Mouse (Mus musculus) ovary, postnatal 14 days (tissue): Measurements from ENCODE around the gene Gm28308.

ENCODE experiments used
- DNase-seq: peaks from one replicate; pipeline ENCODE4 v3.0.0; 2022; ENCODE audit warnings: low spot score

Gene Gm28308

GRCm38 (mm10) chr6:52246916-52247315 is 33.8 kb upstream of the Gm28308 start:
- no peak for DNase-seq

- no peak for DNase-seq
Measured at GRCm38 (mm10) chr6:52246403-52246803, 33.3 kb upstream of the Gm28308 start.

DNA sequence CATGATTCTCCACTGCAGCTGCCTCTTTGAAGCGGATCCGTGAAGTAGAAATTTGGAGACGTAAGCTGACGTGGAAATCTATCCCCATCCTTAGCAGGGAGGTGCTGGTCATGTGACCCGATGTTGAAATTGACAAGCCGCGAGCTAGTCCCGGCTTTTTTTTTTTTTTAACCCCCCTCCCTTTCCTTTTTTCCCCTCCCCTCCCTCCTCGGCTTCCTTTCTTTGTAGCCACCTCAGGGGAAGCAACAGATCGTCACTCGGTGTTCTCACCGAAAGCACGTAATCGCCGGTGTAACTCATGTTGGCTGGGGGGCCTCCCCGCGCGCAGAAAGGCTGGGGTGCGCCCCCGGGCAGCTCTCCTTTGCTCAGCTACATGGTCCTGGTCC is 32.6 kb upstream of the Gm28308 start, which contains the start of gene Hoxa11:
Hoxa11 (minus strand) TSS at position 54 of the 386 bp plus-strand sequence.
- no peak for DNase-seq

GRCm38 (mm10) chr6:52245040-52245756 is 32.1 kb upstream of the Gm28308 start:
- no peak for DNase-seq

GRCm38 (mm10) chr6:52244471-52245039 is 31.4 kb upstream of the Gm28308 start:
- DNase-seq, result no peak

DNA sequence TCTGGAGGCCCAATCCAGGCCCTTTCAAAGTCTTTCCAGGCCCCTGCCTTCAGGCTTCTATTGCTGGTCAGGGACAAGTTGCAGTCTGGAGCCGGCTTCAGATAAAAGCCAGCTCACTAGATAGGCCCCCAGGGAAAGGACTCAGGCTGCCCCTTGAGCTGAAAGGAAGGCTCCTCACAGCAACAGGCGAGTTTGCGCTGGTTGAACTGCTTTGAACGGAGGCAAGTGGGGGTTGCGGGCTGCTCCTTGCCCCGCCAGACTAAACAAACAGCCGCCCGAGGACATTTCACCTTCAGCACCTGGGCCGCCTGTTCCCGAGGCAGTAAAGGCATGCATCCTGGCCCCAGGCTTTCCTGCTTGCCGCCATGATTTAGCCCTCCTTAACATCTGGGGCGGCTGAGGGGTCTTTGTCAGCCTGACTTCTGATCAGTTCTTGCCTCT is 30.6 kb upstream of the Gm28308 start:
- no peak for DNase-seq

DNA sequence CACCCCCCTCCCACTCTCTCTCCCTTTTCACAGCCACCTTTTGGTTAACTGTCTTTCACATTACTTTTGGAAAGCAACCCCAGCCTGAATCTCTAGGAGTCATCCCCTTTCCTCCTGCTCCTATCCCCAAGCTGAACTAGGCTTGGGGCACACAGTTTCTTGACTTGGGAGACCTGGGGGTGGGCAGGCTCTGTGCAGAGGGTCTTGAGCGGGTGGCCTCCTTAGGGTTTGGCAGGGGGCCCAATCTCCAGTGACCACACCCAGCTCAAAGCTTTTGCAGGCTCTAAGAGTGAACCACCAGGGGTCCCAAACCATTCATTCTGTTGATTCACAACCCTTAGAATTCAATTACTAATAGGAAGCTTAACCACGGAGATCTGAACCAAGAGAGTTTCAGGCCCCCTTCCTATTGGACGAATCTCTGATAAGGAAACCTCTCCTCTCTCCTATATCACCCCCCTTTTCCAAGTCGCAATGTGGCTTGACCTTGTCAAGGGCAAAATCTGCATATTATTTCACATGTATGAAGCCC is 29.7 kb upstream of the Gm28308 start:
- DNase-seq, result no peak

DNA sequence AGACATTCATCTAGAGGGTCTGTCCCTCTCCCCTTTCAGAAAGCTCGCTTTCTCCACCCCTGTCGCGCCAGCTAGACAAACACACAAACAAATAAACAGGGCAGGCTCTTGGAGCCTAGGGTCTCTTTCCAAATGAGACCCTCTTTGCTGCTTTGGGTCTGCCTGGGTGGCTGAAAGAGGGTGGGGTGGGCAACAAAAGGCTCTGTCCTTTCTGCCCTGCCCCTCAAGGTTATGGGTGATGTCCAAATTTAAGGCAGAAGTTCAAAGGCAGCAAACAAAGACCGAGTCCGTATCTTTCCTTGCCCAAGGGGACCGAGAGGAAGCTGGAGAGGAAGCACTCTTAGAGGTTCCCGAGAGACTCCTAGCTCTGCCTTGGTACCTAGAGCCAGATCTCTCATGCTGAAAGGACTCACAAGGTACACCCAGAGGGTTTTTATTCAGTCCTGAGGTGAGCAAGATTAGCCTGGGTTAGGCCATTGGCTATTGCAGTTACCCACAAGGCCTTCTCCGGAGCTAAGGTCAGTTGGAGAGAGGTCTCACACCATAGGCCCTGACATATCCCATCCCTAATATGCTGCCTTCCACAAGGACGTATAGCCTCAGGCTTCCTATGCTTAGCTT is 28.0 kb upstream of the Gm28308 start:
- DNase-seq, result no peak

GRCm38 (mm10) chr6:52240389-52241000 is 27.4 kb upstream of the Gm28308 start, which contains the start of gene Hoxa10:
Gene Hoxa10, minus strand, starts transcription at chr6:52240854.
- DNase-seq, result peak; percentile 78

GRCm38 (mm10) chr6:52239625-52240388 is 26.7 kb upstream of the Gm28308 start:
- no peak for DNase-seq

- DNase-seq, result no peak
Measured at GRCm38 (mm10) chr6:52238976-52239375, 25.8 kb upstream of the Gm28308 start.

- DNase-seq, result no peak
Measured at GRCm38 (mm10) chr6:52238155-52238545, 25.0 kb upstream of the Gm28308 start.

GRCm38 (mm10) chr6:52237346-52238154 is 24.4 kb upstream of the Gm28308 start:
- DNase-seq, result no peak

- DNase-seq, result no peak
Measured at GRCm38 (mm10) chr6:52236806-52237205, 23.7 kb upstream of the Gm28308 start.

DNA sequence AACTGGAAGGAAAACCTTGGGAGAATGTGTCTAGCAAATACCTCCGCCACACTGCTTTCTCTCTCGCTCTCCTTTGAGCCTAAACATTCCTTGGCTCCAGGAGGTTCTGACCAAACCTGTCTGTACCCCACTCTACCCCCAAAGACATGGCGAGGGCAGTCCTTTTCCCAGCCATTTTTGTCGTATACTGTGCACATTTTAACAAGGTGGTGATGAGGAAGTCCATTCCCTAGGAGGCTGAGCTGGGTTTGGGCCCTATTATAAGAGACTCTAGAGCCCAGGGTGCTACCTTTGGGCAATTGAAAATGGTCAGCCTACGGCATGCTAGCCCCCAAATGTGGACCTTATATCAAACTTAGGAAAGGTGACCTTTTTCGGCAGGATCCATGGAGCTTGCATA is 22.7 kb upstream of the Gm28308 start:
- no peak for DNase-seq

- no peak for DNase-seq
Measured at GRCm38 (mm10) chr6:52235267-52235666, 22.1 kb upstream of the Gm28308 start.

GRCm38 (mm10) chr6:52234428-52235140 is 21.4 kb upstream of the Gm28308 start:
- DNase-seq, result no peak

DNA sequence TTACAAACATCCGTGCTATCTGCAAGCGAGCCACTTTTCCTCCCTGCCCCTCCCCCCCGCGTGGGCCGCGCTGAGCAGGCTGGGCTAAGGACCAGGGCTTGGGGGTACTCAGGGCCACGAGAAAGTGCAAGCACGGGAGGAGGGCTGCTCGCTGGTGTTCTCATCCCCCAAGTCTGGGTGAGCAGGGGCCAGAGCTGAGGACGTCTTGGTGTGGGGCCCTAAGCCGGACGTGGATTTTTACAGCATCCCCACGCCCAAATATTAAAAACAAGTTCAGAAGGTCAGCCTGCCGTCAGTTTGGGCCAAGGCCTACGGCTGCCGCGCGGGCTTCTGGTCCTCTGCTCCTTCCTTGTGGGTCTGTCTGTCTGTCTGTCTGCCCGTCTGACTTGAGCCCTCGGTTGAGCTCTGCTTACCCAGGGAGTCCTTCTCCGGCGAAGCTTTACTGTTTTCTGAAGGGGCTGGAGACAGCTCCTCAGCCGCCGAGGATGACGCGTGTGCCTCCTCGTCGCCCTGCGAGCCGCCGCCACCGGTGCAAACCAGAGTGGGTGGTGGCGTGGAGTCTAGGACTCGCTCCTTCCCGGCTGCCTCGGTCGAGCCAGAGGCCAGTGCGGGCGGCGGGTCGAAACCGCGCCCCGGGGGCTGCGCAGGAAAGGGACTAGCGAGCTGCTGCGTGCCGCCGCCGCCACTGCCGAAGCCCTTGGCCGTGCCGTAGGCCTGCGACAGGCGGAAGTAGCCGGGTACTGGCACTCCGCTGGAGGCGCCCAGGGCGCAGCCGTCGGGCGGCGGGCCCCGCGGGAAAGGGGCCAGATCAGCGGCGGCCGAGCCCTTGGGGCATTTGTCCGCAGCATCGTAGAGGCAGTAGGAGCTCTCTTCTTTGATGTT is 20.6 kb upstream of the Gm28308 start:
- DNase-seq, result no peak

DNA sequence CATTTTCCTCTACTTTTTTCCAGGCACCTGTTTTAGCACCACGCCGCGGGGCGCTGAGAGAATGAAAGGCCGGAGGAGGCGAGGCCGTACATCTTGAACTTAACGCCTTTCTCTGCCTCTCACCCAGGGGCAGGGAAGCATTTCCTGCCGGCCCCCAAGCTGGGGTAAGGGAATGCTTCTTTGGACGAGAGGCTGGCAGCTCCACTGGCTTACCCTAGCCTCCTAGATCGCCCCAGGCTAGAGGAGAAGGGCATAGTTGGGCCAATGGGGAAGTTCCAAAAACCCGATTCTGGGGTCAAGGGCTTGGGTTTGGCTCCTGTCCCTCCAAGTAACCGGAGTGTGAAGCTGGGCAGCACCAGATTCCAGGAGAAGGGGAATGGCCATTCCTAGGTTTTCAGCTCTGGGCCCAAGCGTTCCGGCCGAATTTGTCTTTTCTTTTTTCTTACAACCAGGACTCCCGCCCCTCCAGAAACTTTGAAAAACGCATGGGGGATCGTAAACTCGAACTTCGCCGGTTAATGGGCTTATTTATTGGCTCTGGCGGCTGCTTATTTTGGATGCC is 19.9 kb upstream of the Gm28308 start:
- DNase-seq, result no peak
